Mouse (Mus musculus) heart, embryonic 15.5 days (tissue): ENCODE measurements at regions not wholly inside any gene's neighbourhood (a gene's known extent, or its start where the extent isn't known, plus 50 kb on each side); places are given as distances from the start of the nearest gene placed in this dataset.

Experiments used
- ATAC-seq: fragments of 200-750 bp; cut with Nextera tagmentation; replicated peaks from 2 replicates; pipeline ENCODE4 v1.8.0; 2017; ENCODE audit warnings: low read depth, moderate TSS enrichment; ENCODE audit not compliant: insufficient number of reproducible peaks, insufficient read depth, low FRiP score
- H3K27ac ChIP-seq: fragments of 300-500 bp; sonication (generic); 2 replicates; pipeline ENCODE4 v1.5.1; 2015; ENCODE audit warnings: mild to moderate bottlenecking, inconsistent platforms
- H3K27me3 ChIP-seq: fragments of 300-500 bp; sonication (generic); 2 replicates; pipeline ENCODE4 v1.6.1; 2015; ENCODE audit warnings: inconsistent platforms
- H3K36me3 ChIP-seq: fragments of 300-500 bp; sonication (generic); 2 replicates; pipeline ENCODE4 v1.6.1; 2015; ENCODE audit warnings: mild to moderate bottlenecking, inconsistent platforms
- H3K4me1 ChIP-seq: fragments of 300-500 bp; sonication (generic); replicated peaks from 2 replicates; pipeline ENCODE4 v1.6.1; 2015; ENCODE audit warnings: inconsistent platforms
- H3K4me2 ChIP-seq: fragments of 300-500 bp; sonication (generic); 2 replicates; pipeline ENCODE4 v1.6.1; 2015; ENCODE audit warnings: inconsistent platforms, mild to moderate bottlenecking, moderate library complexity
- H3K4me3 ChIP-seq: fragments of 300-500 bp; sonication (generic); 2 replicates; pipeline ENCODE4 v1.5.1; 2015; ENCODE audit warnings: mild to moderate bottlenecking, inconsistent platforms
- H3K9ac ChIP-seq: fragments of 300-500 bp; sonication (generic); 2 replicates; pipeline ENCODE4 v1.6.1; 2015; ENCODE audit warnings: mild to moderate bottlenecking, inconsistent platforms
- H3K9me3 ChIP-seq: fragments of 300-500 bp; sonication (generic); replicated peaks from 2 replicates; pipeline ENCODE4 v1.6.1; 2016; ENCODE audit warnings: inconsistent platforms
- WGBS: fragments of 180-500 bp; shearing (Covaris S2); methylation state at CpG from one replicate; pipeline ENCODE4 v1.1.7; 2015; ENCODE audit warnings: mixed read lengths; 5-methylcytosine and 5-hydroxymethylcytosine counted together

- ATAC-seq, result 0 out of 2 replicates have a peak, but pooled peaks have one; percentile 62
- 35% methylated on average over 6 of the region's 7 CpGs for WGBS
- Histone ChIP-seq H3K4me3 (no peak overlapping the region), H3K9me3 (no peaks in the 10 kb centered on the region), H3K27ac (no peak overlapping the region), H3K4me1 (peaks cover under 1% of the 10 kb centered on the region; the same call in 1 of the 2 replicates), H3K4me2 (no peak overlapping the region), H3K36me3 (no peaks in the 10 kb centered on the region), H3K9ac (no peak overlapping the region), H3K27me3 (peaks cover under 1% of the 10 kb centered on the region; the same call in 1 of the 2 replicates)
Observed at GRCm38 (mm10) chr5:141084746-141085145, 84.4 kb upstream of the Card11 start.

GRCm38 (mm10) chr5:141091676-141092075 lies 91.3 kb upstream of the Card11 start:
- WGBS, result 75% methylated on average over 14 of the region's 14 CpGs
- Histone ChIP-seq H3K9me3 (no peaks in the 10 kb centered on the region), H3K4me2 (no peak overlapping the region), H3K9ac (no peak overlapping the region), H3K4me1 (no peaks in the 10 kb centered on the region), H3K27ac (no peak overlapping the region), H3K36me3 (no peaks in the 10 kb centered on the region), H3K4me3 (no peak overlapping the region), H3K27me3 (peaks cover 15% of the 10 kb centered on the region)
- ATAC-seq, result no peak

GRCm38 (mm10) chr5:141093641-141094040 lies 93.3 kb upstream of the Card11 start:
- Histone ChIP-seq H3K9ac (no peak overlapping the region), H3K4me1 (peaks cover 9% of the 10 kb centered on the region), H3K27ac (no peak overlapping the region), H3K4me3 (no peak overlapping the region), H3K27me3 (peaks cover 15% of the 10 kb centered on the region), H3K9me3 (no peaks in the 10 kb centered on the region), H3K36me3 (no peaks in the 10 kb centered on the region), H3K4me2 (no peak overlapping the region)
- ATAC-seq, result no peak
- 40% methylated on average over 4 of the region's 4 CpGs for WGBS

- H3K4me3 ChIP-seq, result no peak overlapping the region
- no peak overlapping the region for H3K4me2 ChIP-seq
- no peaks in the 10 kb centered on the region for H3K9me3 ChIP-seq
- H3K27ac ChIP-seq, result 0 out of 2 replicates have a peak overlapping the region, but pooled peaks have one; percentile 47
- peak; percentile 83 for ATAC-seq
- H3K27me3 ChIP-seq, result peaks cover 10% of the 10 kb centered on the region; the same call in 1 of the 2 replicates
- peaks cover 13% of the 10 kb centered on the region for H3K4me1 ChIP-seq
- 14% methylated on average over 4 of the region's 4 CpGs for WGBS
- no peaks in the 10 kb centered on the region for H3K36me3 ChIP-seq
- H3K9ac ChIP-seq, result no peak overlapping the region
Observed at GRCm38 (mm10) chr5:141097878-141098277, 97.5 kb upstream of the Card11 start.

GRCm38 (mm10) chr5:141111666-141112065 lies 111.3 kb upstream of the Card11 start:
- Histone ChIP-seq H3K9me3 (no peaks in the 10 kb centered on the region), H3K36me3 (no peaks in the 10 kb centered on the region), H3K9ac (no peak overlapping the region), H3K27me3 (no peaks in the 10 kb centered on the region), H3K27ac (no peak overlapping the region), H3K4me3 (no peak overlapping the region), H3K4me1 (peaks cover 17% of the 10 kb centered on the region), H3K4me2 (no peak overlapping the region)
- WGBS, result 87% methylated on average over 3 of the region's 3 CpGs
- no peak for ATAC-seq

- Histone ChIP-seq H3K27ac (peak overlapping the region; percentile 75), H3K36me3 (no peaks in the 10 kb centered on the region), H3K4me3 (no peak overlapping the region), H3K4me1 (peaks cover 18% of the 10 kb centered on the region), H3K9ac (no peak overlapping the region), H3K27me3 (no peaks in the 10 kb centered on the region), H3K9me3 (no peaks in the 10 kb centered on the region), H3K4me2 (peak overlapping the region; percentile 33)
- WGBS, result 33% methylated on average over 4 of the region's 4 CpGs
- ATAC-seq, result no peak; the same call in 1 of the 2 replicates
Observed at GRCm38 (mm10) chr5:141115273-141115904, 115.0 kb upstream of the Card11 start.

GRCm38 (mm10) chr5:141115963-141116362 lies 115.6 kb upstream of the Card11 start:
- Histone ChIP-seq H3K9me3 (no peaks in the 10 kb centered on the region), H3K4me3 (no peak overlapping the region), H3K4me1 (peaks cover 18% of the 10 kb centered on the region), H3K27me3 (no peaks in the 10 kb centered on the region), H3K27ac (peak overlapping the region; percentile 75), H3K4me2 (peak overlapping the region; percentile 33), H3K36me3 (no peaks in the 10 kb centered on the region), H3K9ac (no peak overlapping the region)
- peak; percentile 89 for ATAC-seq
- 19% methylated on average over 8 of the region's 8 CpGs for WGBS

- no peak overlapping the region for H3K27ac ChIP-seq
- no peak for ATAC-seq
- no peaks in the 10 kb centered on the region for H3K27me3 ChIP-seq
- 81% methylated on average over 7 of the region's 7 CpGs for WGBS
- H3K4me2 ChIP-seq, result no peak overlapping the region
- H3K4me1 ChIP-seq, result no peaks in the 10 kb centered on the region
- no peaks in the 10 kb centered on the region for H3K9me3 ChIP-seq
- no peaks in the 10 kb centered on the region for H3K36me3 ChIP-seq
- H3K9ac ChIP-seq, result no peak overlapping the region
- no peak overlapping the region for H3K4me3 ChIP-seq
Observed at GRCm38 (mm10) chr5:141125870-141126269, 115.4 kb upstream of the Sdk1 start.

- H3K9me3 ChIP-seq, result no peaks in the 10 kb centered on the region
- WGBS, result 58% methylated on average over 7 of the region's 7 CpGs
- no peaks in the 10 kb centered on the region; the same call in 1 of the 2 replicates for H3K4me1 ChIP-seq
- no peaks in the 10 kb centered on the region for H3K27me3 ChIP-seq
- no peak for ATAC-seq
- no peaks in the 10 kb centered on the region for H3K36me3 ChIP-seq
- no peak overlapping the region for H3K9ac ChIP-seq
- H3K4me3 ChIP-seq, result no peak overlapping the region
- no peak overlapping the region for H3K27ac ChIP-seq
- no peak overlapping the region for H3K4me2 ChIP-seq
Observed at GRCm38 (mm10) chr5:141126536-141126935, 114.8 kb upstream of the Sdk1 start.

- Histone ChIP-seq H3K27ac (no peak overlapping the region), H3K9me3 (no peaks in the 10 kb centered on the region), H3K4me1 (peaks cover 8% of the 10 kb centered on the region), H3K4me3 (no peak overlapping the region), H3K9ac (no peak overlapping the region), H3K36me3 (no peaks in the 10 kb centered on the region), H3K27me3 (no peaks in the 10 kb centered on the region), H3K4me2 (no peak overlapping the region)
- ATAC-seq, result no peak
- 100% methylated on average over 1 of the region's 1 CpGs for WGBS
Observed at GRCm38 (mm10) chr5:141131036-141131435, 110.3 kb upstream of the Sdk1 start.

GRCm38 (mm10) chr5:141131906-141132305 lies 109.4 kb upstream of the Sdk1 start:
- Histone ChIP-seq H3K27me3 (no peaks in the 10 kb centered on the region), H3K4me1 (peaks cover 11% of the 10 kb centered on the region), H3K36me3 (no peaks in the 10 kb centered on the region), H3K27ac (no peak overlapping the region), H3K9ac (no peak overlapping the region), H3K9me3 (no peaks in the 10 kb centered on the region), H3K4me2 (no peak overlapping the region), H3K4me3 (no peak overlapping the region)
- 24% methylated on average over 9 of the region's 9 CpGs for whole genome bisulfite sequencing
- no peak for ATAC-seq

- no peaks in the 10 kb centered on the region for H3K27me3 ChIP-seq
- H3K36me3 ChIP-seq, result no peaks in the 10 kb centered on the region
- no peak overlapping the region for H3K9ac ChIP-seq
- no peak overlapping the region for H3K4me2 ChIP-seq
- no peaks in the 10 kb centered on the region for H3K9me3 ChIP-seq
- no peak overlapping the region for H3K4me3 ChIP-seq
- 36% methylated on average over 4 of the region's 4 CpGs for WGBS
- no peak for ATAC-seq
- H3K27ac ChIP-seq, result no peak overlapping the region
- peaks cover 36% of the 10 kb centered on the region for H3K4me1 ChIP-seq
Observed at GRCm38 (mm10) chr5:141136239-141136638, 105.1 kb upstream of the Sdk1 start.
